Mouse (Mus musculus) neural tube, embryonic 10.5 days (tissue): ENCODE data around the gene Fmod.

Source experiments
- DNase-seq: peaks from one replicate; pipeline ENCODE4 v3.0.0-alpha.2; 2017; ENCODE audit warnings: low spot score; ENCODE audit errors: extremely low spot score

Gene Fmod

DNA sequence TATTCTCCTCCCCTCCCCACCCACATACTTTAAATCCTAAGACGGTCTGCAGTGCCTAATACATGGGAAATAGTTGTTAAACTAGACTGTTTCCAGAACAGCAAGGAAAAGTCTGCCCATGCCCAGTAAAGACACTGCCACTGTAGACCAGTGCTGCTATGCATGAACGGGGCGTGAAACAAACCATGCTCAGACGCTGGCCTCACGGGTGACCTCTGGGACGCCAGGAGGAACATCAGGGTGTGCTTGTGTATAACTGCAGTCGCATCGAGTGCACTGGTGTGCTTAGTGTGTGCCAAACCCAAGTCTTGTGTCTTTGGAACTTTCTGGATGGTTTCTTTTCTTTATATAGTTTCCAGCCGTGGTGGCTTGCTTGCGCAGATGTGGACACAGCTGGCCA is 37.6 kb downstream of the Fmod start:
- no peak for DNase-seq

- no peak for DNase-seq
Measured at GRCm38 (mm10) chr1:134075532-134075931, 38.5 kb downstream of the Fmod start.

GRCm38 (mm10) chr1:134076789-134077188 is 39.7 kb downstream of the Fmod start:
- DNase-seq, result no peak

DNA sequence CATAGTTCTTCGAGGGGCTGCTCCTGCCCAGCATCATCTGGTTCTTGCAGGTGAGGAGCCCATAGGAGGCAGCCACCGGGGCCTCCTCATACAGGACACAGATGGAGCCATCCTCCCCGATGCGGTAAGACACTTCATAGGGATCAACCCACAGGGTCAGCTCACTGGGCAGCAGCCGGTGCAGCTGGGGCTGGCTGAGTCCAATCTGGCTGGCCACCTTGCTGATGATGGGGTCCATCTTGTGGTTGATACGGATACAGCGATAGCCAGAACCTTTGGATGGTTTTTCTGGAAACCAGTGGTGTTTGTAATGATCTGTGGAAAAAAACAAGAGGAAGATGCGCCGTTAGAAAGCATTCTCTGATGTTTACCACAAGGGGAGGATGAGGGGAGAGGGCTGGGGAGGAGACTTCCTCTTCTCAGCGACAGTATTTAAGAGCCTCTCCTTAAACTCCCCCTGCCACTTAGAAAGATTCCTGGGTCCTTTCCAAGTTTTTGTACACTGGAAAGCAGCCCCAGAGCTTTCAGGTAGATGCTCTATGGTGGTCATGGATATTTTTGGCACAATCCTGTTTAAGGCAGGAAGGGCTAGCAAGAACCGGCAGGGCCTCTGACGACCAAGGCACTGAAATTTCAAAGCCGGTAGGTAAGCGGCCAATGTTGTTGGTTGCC is 40.5 kb downstream of the Fmod start:
- DNase-seq, result no peak

DNA sequence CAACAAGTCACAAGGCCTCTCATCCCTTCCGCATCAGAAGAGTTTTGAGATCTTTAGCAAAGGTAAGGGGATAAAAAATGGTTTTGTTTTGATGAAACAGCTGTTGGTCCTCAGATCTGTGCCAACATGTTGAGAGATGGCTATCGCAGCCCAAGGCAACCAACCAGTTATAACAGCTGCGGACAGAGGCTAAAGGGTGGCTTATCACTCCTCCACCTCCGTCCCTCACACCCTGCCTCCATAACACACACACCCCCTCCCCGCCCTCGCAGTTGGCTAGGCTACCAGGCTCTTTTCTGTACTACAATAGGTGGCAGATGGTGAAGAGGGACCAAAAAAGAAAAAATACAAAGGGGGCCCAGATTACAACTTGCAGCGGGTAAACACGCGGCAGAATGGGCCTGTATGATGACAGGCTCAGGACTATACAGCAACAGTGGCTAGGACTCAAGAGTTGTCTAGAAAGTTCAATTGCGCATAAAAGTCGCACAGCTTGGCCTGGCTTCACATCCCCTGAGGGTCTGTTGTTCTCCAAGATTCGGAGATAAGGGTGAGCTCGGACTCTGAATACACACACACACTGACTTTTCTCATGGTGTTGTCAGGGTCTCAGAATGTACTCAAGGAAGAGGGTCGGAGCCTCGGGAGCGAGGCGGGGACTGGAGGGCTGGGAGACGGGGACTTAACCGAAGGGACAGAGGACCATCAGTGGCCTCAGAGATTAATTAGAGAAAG is 41.2 kb downstream of the Fmod start:
- no peak for DNase-seq

DNA sequence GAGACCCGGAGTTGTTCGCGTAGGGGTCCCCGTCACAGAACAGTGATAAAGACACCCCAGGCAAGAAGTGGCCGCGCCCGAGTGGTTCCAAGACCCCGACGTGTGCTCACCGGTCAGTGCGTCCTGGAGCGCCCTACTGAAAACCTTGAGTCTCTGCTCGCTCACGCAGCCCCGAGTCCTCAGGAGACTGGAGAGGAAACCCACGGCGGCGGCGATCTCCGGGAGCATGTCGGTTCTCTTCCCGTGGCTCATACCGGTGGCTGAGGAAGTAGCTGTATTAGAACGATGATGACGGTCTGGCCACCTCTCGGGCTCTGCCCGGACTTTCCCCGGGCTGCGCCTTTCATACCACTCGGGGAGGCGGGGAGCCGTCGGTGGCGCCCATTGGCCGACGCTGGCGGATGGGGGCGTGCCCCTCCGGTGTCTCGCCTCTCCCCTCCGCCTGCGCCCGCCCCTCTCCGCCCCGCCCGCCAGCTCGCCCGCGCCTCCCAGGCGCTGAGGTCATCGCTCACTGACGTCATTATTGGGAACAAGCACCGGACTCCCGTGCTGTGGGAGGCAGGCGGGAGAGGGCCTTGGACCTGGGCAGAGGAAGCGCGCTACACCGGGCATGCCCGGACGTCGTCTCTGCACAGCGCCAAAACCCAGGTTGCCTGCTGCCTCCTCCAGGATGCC is 41.9 kb downstream of the Fmod start, which contains the start of gene Btg2:
Gene Btg2 (minus strand): TSS at position 319 of the 675 bp plus-strand sequence.
- DNase-seq, result peak; percentile 95

- DNase-seq, result no peak
Measured at GRCm38 (mm10) chr1:134079477-134080163, 42.6 kb downstream of the Fmod start.

- no peak for DNase-seq
Measured at GRCm38 (mm10) chr1:134080406-134080805, 43.4 kb downstream of the Fmod start.

- DNase-seq, result no peak
Measured at GRCm38 (mm10) chr1:134080881-134081450, 43.9 kb downstream of the Fmod start.

- no peak for DNase-seq
Measured at GRCm38 (mm10) chr1:134082987-134083516, 46.0 kb downstream of the Fmod start.

GRCm38 (mm10) chr1:134083676-134084075 is 46.6 kb downstream of the Fmod start:
- DNase-seq, result no peak

DNA sequence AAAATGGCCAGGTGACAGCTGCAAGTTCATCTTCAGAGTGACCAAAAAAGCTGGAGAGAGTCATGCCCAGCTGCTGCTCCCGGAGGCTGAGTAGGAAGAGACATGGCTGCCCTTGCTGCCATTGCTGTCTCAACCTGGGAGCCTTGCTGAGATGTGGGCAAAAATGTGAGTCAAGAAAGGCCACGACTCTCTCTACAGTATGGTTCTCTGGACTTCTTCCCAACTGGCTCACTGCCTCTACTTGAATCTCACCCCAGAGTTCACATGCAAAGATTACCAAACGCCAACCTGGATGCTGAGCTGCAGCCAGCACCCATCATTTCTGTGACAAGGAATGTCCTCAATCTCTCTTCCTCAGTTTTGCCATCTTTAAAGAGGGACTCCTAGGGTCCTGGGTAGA is 47.1 kb downstream of the Fmod start:
- no peak for DNase-seq

- DNase-seq, result no peak
Measured at GRCm38 (mm10) chr1:134086017-134086416, 49.0 kb downstream of the Fmod start.

DNA sequence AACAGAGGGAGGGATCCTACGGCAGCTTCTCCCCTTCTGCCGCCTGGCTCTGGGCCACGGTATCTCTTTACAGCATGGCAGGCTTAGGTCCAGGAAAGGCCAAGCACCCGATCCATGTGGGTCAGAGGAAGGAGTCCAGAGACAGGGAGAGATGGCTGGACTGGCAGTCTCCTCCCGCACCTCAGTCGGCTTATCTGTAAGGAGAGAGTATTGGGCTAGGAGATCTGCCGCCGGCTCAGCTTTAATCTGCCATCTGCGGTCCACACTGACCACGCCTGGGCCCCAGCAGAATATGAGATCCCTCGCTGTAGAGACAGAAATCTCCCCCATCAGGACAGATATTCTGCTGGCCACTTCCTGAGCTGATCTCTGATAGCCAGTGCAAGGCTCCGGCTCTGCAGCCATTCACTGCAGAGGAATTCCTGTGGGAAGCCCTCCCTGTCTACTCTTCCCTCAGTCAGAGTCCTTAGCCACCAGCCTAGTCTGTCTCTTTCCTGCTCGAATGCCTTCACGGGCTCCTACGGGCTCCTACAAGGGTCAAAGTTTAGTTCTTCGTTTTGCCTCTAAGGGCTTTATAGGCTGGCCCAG is 49.9 kb downstream of the Fmod start:
- no peak for DNase-seq

- no peak for DNase-seq
Measured at GRCm38 (mm10) chr1:134089074-134089473, 52.0 kb downstream of the Fmod start.

DNA sequence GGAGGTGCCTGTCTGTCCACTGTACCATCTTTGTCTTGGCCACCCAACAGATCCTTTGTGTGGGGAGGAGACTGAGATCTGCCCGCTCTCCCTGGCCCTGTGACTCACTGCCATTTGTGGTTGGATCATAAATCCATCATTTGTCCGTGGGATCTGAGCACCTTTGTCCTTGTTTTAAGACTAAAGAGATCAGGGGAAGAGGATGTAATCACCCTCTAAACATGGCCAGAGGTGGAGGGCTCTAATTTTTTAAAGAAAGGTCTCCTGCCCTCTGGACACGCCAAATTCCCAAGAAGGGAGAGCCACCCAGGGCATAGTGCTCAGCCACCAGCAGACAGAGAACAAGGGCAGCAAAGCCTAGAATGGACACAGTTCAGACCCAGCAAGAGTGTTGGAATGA is 54.8 kb downstream of the Fmod start:
- no peak for DNase-seq

- no peak for DNase-seq
Measured at GRCm38 (mm10) chr1:134092368-134092767, 55.3 kb downstream of the Fmod start.

- peak; percentile 79 for DNase-seq
Measured at GRCm38 (mm10) chr1:134092852-134093770, 56.1 kb downstream of the Fmod start.

DNA sequence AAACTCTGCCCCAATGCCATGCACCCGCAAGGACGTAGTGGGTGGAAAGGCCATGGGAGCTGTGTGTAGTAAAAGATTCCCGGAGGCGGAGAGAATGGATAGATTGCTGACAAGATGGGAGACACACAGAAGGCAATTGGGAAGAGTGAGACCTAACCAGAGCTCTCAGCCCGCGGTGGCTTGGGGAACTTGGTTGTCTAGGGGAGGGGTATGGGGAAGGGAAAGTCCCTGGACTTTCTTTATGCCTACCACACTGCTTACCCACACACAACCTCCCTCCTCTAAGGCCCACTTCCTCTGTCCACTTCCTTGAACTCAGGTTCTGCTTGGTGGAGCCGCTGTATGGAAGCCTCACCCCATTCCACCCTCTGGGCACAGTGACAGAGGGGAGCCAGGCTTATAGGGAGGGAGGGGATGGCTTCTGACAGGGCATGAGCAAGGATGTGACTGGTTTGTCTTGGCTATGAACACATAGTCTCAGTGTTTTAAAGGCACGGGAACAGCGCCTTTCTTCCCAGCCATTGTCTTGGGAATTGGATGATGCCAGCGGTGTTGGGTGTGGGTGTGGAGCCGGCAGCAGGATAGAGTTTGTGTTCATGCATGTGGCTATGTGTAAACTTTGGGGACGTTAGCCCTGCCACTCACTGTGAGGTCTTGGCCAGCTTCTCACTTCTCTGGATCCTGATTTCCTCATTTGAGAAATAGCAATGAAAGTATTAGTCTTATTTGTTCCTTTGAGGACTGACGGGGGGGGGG is 56.9 kb downstream of the Fmod start:
- DNase-seq, result no peak
